Mouse (Mus musculus) hindbrain, embryonic 12.5 days (tissue): Measurements from ENCODE around the gene Pgk2. TPM values are rescaled to one million over a fixed set of nuclear protein-coding genes. Genes with fewer than 3 reads are reported as not detected.
"Not testable (repeated sequence)": the region's sequence is repeated elsewhere in the genome, so short reads cannot be mapped to it uniquely, and the experiment has no call there.

Experiments
- ATAC-seq: fragments of 200-750 bp; cut with Nextera tagmentation; 2 replicates; pipeline ENCODE4 v1.8.0; 2017; ENCODE audit warnings: moderate TSS enrichment; ENCODE audit not compliant: low FRiP score
- H3K27ac ChIP-seq: fragments of 300-500 bp; sonication (generic); 2 replicates; pipeline ENCODE4 v1.5.1; 2016; ENCODE audit warnings: mild to moderate bottlenecking
- H3K27me3 ChIP-seq: fragments of 300-500 bp; sonication (generic); 2 replicates; pipeline ENCODE4 v1.6.1; 2016; ENCODE audit warnings: mild to moderate bottlenecking
- H3K36me3 ChIP-seq: fragments of 300-500 bp; sonication (generic); 2 replicates; pipeline ENCODE4 v1.6.1; 2016; ENCODE audit warnings: mild to moderate bottlenecking
- H3K4me1 ChIP-seq: fragments of 300-500 bp; sonication (generic); 2 replicates; pipeline ENCODE4 v1.6.1; 2016
- H3K4me2 ChIP-seq: fragments of 300-500 bp; sonication (generic); replicated peaks from 2 replicates; pipeline ENCODE4 v1.6.1; 2016; ENCODE audit warnings: mild to moderate bottlenecking
- H3K4me3 ChIP-seq: fragments of 300-500 bp; sonication (generic); 2 replicates; pipeline ENCODE4 v1.5.1; 2016; ENCODE audit warnings: mild to moderate bottlenecking
- H3K9ac ChIP-seq: fragments of 300-500 bp; sonication (generic); 2 replicates; pipeline ENCODE4 v1.6.1; 2016; ENCODE audit warnings: mild to moderate bottlenecking, moderate library complexity
- H3K9me3 ChIP-seq: fragments of 300-500 bp; sonication (generic); replicated peaks from 2 replicates; pipeline ENCODE4 v1.6.1; 2016; ENCODE audit warnings: mild to moderate bottlenecking
- WGBS: fragments of 180-500 bp; shearing (Covaris S2); methylation state at CpG from one replicate; pipeline ENCODE4 v1.1.7; 2016; 5-methylcytosine and 5-hydroxymethylcytosine counted together
- polyA plus RNA-seq: library from polyadenylated mRNA; unstranded; fragments of >200 nt; fragmentation: Nextera tagmentation; extraction: Ambion mirVana; gene quantifications from 2 replicates; pipeline ENCODE4 v1.2.1, GENCODE M21; 2016

Gene Pgk2
- polyA plus RNA-seq, result not detected in 2 replicates

DNA sequence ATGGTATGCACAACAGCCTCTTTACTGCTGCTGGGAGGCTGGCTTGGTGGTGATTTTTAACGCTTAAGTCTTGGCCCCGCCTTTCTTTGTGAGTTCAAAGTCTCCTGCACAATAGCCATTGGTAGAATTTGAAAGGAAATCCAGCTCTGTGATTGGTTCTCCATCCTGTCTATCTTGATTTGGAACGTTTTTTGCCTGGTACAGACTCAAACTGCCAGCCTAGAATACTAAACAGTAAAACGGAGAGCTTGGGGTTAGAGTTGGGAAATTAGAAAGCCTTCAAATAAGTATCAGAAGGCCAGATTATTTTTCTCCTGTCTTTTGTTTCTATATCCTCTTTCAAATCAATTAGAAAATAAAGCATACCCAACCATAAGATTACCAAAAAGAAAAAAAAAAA lies at the start of gene Pgk2:
Gene Pgk2 (minus strand): TSS at position 101 of the 400 bp plus-strand sequence.
- no peak within 1 kb of the TSS for H3K9ac ChIP-seq
- H3K4me2 ChIP-seq, result no peak within 1 kb of the TSS
- no peak within 1 kb of the TSS for H3K27ac ChIP-seq
- ATAC-seq, result no peak
- no peak within 1 kb of the TSS for H3K4me3 ChIP-seq
- no peaks in the 10 kb centered on the region for H3K4me1 ChIP-seq
- H3K36me3 ChIP-seq, result no peaks in the 10 kb centered on the region
- 72% methylated on average over 4 of the region's 4 CpGs for WGBS
- no peaks in the 10 kb centered on the region for H3K9me3 ChIP-seq
- H3K27me3 ChIP-seq, result no peaks in the 10 kb centered on the region

DNA sequence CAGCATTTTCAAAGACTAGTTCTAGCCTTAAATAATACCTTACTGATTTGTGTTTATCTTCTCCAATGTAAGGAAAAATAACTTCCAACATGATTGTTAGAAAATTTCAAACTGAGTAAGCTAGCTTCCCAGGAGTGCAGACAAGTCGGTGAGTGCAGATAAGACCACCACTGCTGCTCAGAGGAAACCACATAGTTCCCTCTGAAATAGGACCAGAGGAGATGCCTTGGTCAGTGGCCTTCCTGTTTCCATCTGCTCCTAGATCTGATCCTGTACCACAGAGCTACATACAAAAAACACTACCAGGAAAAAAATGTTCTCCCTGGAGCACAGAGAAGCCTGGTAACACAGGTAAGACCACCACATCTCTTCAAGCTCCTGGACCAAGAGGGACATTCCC lies 44.0 kb upstream of the Pgk2 start:
- Histone ChIP-seq H3K9me3 (no peaks in the 10 kb centered on the region), H3K36me3 (no peaks in the 10 kb centered on the region), H3K9ac (no peak overlapping the region), H3K27me3 (no peaks in the 10 kb centered on the region), H3K27ac (no peak overlapping the region), H3K4me2 (no peak overlapping the region), H3K4me3 (no peak overlapping the region), H3K4me1 (no peaks in the 10 kb centered on the region)
- ATAC-seq, result no peak
- 82% methylated on average over 1 of the region's 1 CpGs for WGBS

DNA sequence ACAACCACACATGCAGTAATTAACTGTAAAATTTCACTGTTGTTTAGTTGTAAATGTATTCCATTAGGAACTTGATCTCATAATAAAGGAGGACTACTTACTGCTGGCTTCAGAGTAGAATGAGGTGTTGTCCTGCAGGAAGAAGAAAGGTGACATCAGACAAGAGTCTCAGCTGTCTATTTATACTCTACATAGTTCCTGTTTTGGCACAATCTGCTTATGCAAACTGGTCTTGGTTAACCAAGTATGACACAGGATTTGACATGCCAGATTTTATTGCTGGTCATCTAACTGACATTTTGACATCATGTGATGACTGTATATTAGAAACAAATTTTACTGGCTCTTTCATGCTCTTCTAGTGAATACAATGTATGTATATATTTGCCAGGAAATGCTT lies 33.7 kb upstream of the Pgk2 start, which contains the start of gene Crisp3:
Gene Crisp3 (minus strand): TSS at position 154 of the 400 bp plus-strand sequence.
- Histone ChIP-seq H3K4me2 (no peak within 1 kb of the TSS), H3K9ac (no peak within 1 kb of the TSS), H3K4me3 (no peak within 1 kb of the TSS), H3K9me3 (no peaks in the 10 kb centered on the region), H3K27me3 (no peaks in the 10 kb centered on the region), H3K27ac (no peak within 1 kb of the TSS), H3K4me1 (no peaks in the 10 kb centered on the region), H3K36me3 (no peaks in the 10 kb centered on the region)
- ATAC-seq, result no peak

DNA sequence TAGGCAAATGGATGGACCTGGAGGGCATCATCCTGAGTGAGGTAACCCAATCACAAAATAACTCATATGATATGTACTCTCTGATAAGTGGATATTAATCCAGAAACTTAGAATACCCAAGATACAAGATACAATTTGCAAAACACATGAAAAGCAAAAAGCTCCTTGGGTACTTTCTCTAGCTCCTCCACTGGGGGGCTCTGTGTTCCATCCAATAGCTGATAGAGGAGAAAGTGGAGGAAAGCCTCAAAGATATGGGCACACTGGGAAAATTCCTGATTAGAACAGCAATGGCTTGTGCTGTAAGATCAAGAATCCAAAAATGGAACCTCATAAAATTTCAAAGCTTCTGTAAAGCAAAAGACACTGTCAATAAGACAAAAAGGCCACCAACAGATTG lies 6.6 kb downstream of the Pgk2 start:
- ATAC-seq, H3K4me3 ChIP-seq, H3K36me3 ChIP-seq, H3K27ac ChIP-seq, H3K27me3 ChIP-seq, H3K9ac ChIP-seq, H3K4me2 ChIP-seq, H3K9me3 ChIP-seq, H3K4me1 ChIP-seq: not testable (repeated sequence)

DNA sequence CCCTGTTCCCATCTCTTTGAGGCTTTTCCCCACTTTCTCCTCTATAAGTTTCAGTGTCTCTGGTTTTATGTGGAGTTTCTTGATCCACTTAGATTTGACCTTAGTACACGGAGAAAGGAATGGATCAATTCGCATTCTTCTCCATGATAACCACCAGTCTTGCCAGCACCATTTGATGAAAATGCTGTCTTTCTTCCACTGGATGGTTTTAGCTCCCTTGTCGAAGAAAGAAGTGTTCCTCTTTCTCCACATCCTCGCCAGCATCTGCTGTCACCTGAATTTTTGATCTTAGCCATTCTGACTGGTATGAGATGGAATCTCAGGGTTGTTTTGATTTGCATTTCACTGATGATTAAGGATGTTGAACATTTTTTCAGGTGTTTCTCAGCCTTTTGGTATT lies 18.2 kb downstream of the Pgk2 start:
- H3K4me3 ChIP-seq, H3K4me2 ChIP-seq, H3K9ac ChIP-seq, H3K4me1 ChIP-seq, ATAC-seq, H3K27me3 ChIP-seq, H3K9me3 ChIP-seq, H3K36me3 ChIP-seq, H3K27ac ChIP-seq: not testable (repeated sequence)
- WGBS, result 90% methylated on average over 4 of the region's 4 CpGs

DNA sequence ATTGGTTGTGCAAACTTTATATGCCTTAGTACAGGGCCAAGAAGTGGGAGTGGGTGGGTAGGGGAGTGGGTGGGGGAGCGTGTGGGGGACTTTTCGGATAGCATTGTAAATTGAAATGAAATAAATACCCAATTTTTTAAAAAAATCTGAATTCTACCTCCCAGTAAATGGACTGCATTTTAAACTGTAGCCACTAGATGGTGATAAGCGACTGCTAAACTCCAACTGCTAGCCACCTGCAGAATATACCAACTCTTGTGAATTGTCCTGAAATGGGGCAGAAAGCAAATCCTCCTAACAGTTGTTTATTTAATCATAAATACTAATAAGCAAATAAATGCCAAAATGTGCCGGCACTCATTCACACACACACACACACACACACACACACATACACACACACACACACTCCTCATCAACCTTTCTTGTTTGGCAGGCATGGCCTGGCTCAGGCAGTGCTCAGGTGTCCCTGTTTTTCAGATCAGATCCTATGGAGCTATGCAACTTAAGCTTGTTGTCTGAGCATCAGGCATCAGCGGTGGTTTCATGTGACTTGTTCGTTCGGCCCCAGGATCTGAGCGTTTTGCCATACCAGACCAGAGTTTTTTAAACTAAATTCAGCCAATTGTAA lies 50.6 kb downstream of the Pgk2 start:
- WGBS, result 43% methylated on average over 8 of the region's 8 CpGs
- not testable (repeated sequence) for ATAC-seq, H3K27me3 ChIP-seq, H3K4me1 ChIP-seq, H3K4me3 ChIP-seq, H3K27ac ChIP-seq, H3K36me3 ChIP-seq, H3K9ac ChIP-seq, H3K4me2 ChIP-seq, H3K9me3 ChIP-seq

Other genes starting within 250 kb of the Pgk2 start
- not detected in 2 replicates for gene AC192777.2, start 113.2 kb downstream of the Pgk2 start, polyA plus RNA-seq
- not detected in 2 replicates for gene Crisp3, start 33.6 kb upstream of the Pgk2 start, polyA plus RNA-seq
- gene Crisp1, start 110.6 kb upstream of the Pgk2 start, polyA plus RNA-seq, result not detected in 2 replicates